Mouse (Mus musculus): ENCODE data around the gene Prr5l. TPM values are rescaled to one million over a fixed set of nuclear protein-coding genes. Genes with fewer than 3 reads are reported as not detected.

Prr5l gene
- polyA plus RNA-seq, 1 experiment from 2014 or later, result 15.5 TPM

DNA sequence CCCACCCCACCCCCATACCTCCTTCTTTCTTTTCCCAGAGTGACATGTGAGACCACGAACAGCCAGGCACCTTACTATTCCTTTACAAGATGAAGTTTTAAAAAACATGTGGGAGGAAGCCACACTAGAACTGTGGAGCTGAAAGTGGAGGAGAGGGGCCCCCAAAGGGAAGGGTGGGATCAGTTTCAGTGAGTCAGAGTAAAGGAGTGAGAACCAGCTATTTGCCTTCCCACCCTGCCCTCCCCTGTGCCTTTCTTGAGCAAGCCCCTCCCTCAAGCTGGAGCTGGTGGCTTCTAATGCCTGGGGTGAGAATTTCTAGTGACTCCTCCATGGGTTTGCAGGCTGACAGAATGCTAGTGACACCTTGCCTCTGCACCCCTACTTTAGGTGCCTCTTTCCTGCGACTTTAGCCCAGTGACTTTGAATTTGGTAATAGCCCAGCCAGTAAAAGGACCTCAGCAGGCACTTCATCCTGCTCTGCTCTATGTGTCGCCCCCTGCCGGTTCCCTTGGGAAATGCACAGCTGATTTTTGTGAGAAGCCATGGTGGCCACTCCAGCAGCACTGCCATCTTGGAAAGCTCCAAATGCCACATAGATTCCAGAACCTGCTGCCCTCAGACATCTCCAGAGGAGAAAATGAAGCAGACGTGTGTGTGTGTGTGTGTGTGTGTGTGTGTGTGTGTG is 67.4 kb downstream of the Prr5l start:
- no peaks in the 10 kb centered on the region for H3K9me3 ChIP-seq
- ATAC-seq (ENCODE audit: low FRiP score, low read depth), result no peak
- H3K36me3 ChIP-seq, result no peaks in the 10 kb centered on the region
- H3K4me3 ChIP-seq, result no peak overlapping the region
- H3K27ac ChIP-seq (replicated peaks), result no peak overlapping the region
- no peaks in the 10 kb centered on the region for H3K4me1 ChIP-seq
- no peak overlapping the region for H3K4me2 ChIP-seq (replicated peaks)
- no peak overlapping the region for H3K9ac ChIP-seq (replicated peaks)
- H3K27me3 ChIP-seq, result no peaks in the 10 kb centered on the region; the same call in 1 of the 2 replicates
- 41% methylated on average over 5 of the region's 5 CpGs for WGBS

DNA sequence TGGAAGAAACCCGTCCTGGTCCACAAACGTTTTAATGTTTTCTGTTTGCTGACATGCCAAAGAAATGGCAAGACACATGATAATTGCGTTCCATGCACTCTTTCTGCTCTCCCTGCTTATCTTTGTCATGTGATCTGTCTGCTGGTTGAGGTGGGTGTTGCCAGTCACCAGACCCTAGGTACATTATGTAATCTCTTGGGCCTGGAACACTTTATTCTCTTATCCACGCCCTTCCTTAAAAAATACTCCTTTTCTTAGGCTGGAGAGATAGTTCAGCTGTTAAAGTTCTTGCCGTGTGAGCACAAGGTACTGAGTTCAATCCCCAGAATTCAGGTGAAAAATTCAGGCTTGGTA is 68.6 kb downstream of the Prr5l start:
- WGBS, result 81% methylated on average over 5 of the region's 5 CpGs
- Histone ChIP-seq H3K27me3 (no peaks in the 10 kb centered on the region), H3K9ac (replicated peaks) (no peak overlapping the region), H3K4me1 (no peaks in the 10 kb centered on the region), H3K36me3 (no peaks in the 10 kb centered on the region), H3K9me3 (no peaks in the 10 kb centered on the region), H3K27ac (replicated peaks) (no peak overlapping the region), H3K4me2 (replicated peaks) (no peak overlapping the region), H3K4me3 (no peak overlapping the region)
- no peak for ATAC-seq (ENCODE audit: low FRiP score, low read depth)

DNA sequence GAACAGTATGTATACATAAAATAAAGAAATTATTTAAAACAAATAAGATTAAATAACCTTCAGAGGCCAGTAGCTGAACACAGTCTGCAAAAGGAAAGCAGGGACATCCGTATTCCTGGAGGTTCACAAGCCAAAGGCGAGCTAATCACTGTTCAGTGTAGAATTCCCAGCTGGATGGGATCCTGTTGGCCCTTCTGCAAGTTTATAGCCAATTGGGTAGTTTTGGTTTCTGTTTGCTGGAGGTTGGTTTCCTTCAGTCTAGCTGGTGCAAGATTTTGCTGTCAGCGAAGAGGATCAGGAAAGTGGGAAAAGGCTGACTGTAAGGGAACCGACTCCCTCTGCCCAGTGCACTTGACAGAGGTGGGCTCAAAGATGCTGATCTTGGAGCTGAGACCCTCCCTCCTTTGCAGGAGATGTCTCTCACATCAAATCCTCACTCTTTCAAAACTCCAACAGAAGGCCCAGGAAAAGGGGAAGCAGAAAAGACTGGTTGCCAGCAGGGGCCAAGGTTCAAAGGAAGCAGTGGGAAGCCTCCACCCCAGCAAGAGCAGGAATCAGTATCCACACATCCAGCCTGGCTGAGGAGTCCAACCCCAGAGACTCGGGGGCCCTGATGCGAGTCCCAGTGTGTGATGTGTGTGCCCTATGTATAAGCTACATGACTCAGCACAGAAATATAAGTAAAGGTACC is 69.1 kb downstream of the Prr5l start:
- no peaks in the 10 kb centered on the region for H3K4me1 ChIP-seq
- no peak overlapping the region for H3K4me2 ChIP-seq (replicated peaks)
- no peaks in the 10 kb centered on the region for H3K9me3 ChIP-seq
- 70% methylated on average over 6 of the region's 6 CpGs for WGBS
- H3K36me3 ChIP-seq, result no peaks in the 10 kb centered on the region
- no peak overlapping the region for H3K4me3 ChIP-seq
- no peaks in the 10 kb centered on the region for H3K27me3 ChIP-seq
- no peak for ATAC-seq (ENCODE audit: low FRiP score, low read depth)
- H3K9ac ChIP-seq (replicated peaks), result no peak overlapping the region
- H3K27ac ChIP-seq (replicated peaks), result no peak overlapping the region

DNA sequence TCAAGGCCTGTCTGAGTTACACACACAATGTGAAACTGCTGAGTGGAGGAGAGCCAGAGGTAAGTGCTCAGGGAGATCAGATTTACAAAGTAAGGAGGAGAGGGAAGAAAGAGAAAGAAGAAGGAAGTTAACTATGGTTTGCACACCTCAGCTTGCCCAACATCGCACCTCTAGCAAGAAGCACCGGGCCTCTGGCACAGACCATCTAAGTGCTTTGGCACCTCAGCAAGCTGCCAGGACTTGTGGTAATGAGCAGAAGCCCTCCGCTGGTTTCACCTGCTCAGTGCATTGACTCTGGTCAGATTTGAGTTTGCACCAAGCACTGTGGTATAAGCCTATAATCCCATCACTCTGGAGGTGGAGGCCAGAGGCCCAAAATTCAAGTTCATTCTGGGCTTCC is 70.9 kb downstream of the Prr5l start:
- Histone ChIP-seq H3K4me2 (replicated peaks) (no peak overlapping the region), H3K4me3 (no peak overlapping the region), H3K36me3 (no peaks in the 10 kb centered on the region), H3K27ac (replicated peaks) (no peak overlapping the region), H3K9ac (replicated peaks) (no peak overlapping the region), H3K4me1 (no peaks in the 10 kb centered on the region), H3K27me3 (no peaks in the 10 kb centered on the region), H3K9me3 (no peaks in the 10 kb centered on the region)
- WGBS, result 89% methylated on average over 3 of the region's 3 CpGs
- ATAC-seq (ENCODE audit: low FRiP score, low read depth), result no peak

DNA sequence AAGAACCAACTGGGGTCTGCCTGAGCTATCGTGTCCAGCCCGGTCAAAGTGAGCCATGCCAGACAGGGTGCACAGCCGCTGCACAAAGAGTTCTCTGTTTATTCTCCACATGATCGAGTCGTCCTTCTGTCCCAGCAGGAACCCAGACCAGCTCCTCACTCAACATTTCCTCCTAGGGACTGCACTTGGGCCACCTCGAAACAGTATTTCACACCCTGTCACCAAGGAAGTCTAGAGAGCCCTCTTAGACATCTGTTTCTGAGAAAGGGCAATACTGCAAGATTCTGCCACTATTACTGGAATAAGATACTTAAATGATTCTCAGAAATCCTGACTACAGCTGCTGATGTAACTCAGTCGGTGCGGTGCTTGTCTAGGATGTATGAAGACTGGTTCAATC is 72.1 kb downstream of the Prr5l start:
- ATAC-seq (ENCODE audit: low FRiP score, low read depth), result no peak
- Histone ChIP-seq H3K4me2 (replicated peaks) (no peak overlapping the region), H3K4me1 (no peaks in the 10 kb centered on the region), H3K9ac (replicated peaks) (no peak overlapping the region), H3K9me3 (no peaks in the 10 kb centered on the region), H3K27me3 (no peaks in the 10 kb centered on the region), H3K27ac (replicated peaks) (no peak overlapping the region), H3K36me3 (no peaks in the 10 kb centered on the region), H3K4me3 (no peak overlapping the region)
- 75% methylated on average over 8 of the region's 8 CpGs for WGBS

DNA sequence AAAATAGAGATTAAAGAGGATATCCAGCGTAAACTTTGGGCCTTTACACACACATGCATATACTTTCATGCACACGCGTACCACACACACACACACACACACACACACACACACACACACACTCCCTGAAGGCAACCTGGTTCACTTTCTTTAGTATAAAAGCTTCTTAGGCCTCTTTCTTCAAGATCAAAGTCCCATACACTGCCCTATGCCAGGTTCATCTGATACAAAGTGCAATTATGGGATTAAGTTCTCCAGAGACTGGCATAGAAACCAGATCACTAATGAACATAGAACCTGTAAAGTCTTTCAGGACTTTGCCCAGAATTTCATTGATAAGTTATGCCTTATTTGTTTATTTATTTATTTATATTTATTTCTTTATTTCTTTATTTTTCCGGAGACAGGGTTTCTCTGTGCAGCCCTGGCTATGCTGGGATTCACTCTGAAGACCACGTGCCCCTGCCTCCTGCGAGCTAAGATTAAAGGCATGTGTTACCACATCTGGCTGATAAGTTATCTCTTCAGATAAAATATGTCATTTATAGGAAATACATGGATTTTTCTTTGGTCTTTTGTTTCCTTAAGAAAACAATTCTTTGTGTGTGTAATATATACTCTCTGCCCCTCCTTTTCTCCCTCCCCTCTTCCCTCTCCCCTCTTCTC is 73.1 kb downstream of the Prr5l start:
- H3K9ac ChIP-seq (replicated peaks), result no peak overlapping the region
- 90% methylated on average over 6 of the region's 6 CpGs for WGBS
- no peak overlapping the region for H3K4me3 ChIP-seq
- no peak for ATAC-seq (ENCODE audit: low FRiP score, low read depth)
- H3K27me3 ChIP-seq, result no peaks in the 10 kb centered on the region
- no peaks in the 10 kb centered on the region for H3K4me1 ChIP-seq
- no peak overlapping the region for H3K27ac ChIP-seq (replicated peaks)
- no peak overlapping the region for H3K4me2 ChIP-seq (replicated peaks)
- H3K9me3 ChIP-seq, result no peaks in the 10 kb centered on the region
- no peaks in the 10 kb centered on the region for H3K36me3 ChIP-seq

DNA sequence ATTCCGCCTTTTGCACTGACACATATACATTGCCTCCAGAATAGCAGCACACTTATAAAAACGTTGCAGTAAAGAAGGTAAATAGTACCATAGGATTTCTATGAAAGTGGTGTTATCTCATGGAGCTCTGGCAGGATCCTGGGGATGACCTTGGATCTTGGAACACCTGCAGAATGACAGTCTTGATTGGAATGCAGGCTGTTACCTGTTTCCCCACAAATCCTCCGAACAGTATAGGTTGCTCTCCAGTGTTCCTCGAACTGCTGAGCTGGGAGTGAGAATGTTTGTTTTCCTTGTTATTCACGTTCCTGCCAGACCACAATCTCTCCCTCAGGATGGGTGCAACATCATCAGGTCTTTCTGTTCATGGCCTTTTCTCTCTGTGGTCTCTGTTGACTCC is 75.1 kb downstream of the Prr5l start:
- Histone ChIP-seq H3K4me3 (no peak overlapping the region), H3K4me1 (no peaks in the 10 kb centered on the region), H3K36me3 (no peaks in the 10 kb centered on the region), H3K27me3 (no peaks in the 10 kb centered on the region), H3K9me3 (no peaks in the 10 kb centered on the region), H3K27ac (replicated peaks) (no peak overlapping the region), H3K4me2 (replicated peaks) (no peak overlapping the region), H3K9ac (replicated peaks) (no peak overlapping the region)
- WGBS, result 81% methylated on average over 5 of the region's 5 CpGs
- ATAC-seq (ENCODE audit: low FRiP score, low read depth), result no peak

DNA sequence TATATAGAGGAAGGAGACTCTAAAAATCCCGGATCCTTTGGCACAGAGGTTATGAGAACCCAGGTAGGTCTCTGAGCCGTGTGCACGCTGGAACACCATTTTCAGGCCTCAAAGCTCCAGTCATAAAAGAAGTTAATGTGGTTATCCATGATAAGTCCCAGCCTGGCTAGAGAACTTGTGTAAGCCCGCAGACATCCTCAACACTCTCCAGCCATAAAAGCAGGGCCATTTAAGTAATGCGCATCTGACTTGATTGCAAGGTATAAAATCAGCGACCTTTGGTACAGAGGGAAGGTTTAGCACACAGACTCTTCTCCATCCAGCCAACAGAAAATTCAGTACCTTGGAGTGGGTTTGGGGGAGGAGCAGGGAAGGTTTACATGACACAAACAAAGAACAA is 80.6 kb downstream of the Prr5l start:
- no peak overlapping the region for H3K27ac ChIP-seq (replicated peaks)
- H3K4me3 ChIP-seq, result no peak overlapping the region
- no peak for ATAC-seq (ENCODE audit: low FRiP score, low read depth)
- H3K4me2 ChIP-seq (replicated peaks), result no peak overlapping the region
- no peak overlapping the region for H3K9ac ChIP-seq (replicated peaks)
- H3K4me1 ChIP-seq, result peaks cover 6% of the 10 kb centered on the region; the same call in 1 of the 2 replicates
- H3K27me3 ChIP-seq, result peaks cover 1% of the 10 kb centered on the region; the same call in 1 of the 2 replicates
- WGBS, result 91% methylated on average over 6 of the region's 6 CpGs
- no peaks in the 10 kb centered on the region for H3K9me3 ChIP-seq
- H3K36me3 ChIP-seq, result no peaks in the 10 kb centered on the region

DNA sequence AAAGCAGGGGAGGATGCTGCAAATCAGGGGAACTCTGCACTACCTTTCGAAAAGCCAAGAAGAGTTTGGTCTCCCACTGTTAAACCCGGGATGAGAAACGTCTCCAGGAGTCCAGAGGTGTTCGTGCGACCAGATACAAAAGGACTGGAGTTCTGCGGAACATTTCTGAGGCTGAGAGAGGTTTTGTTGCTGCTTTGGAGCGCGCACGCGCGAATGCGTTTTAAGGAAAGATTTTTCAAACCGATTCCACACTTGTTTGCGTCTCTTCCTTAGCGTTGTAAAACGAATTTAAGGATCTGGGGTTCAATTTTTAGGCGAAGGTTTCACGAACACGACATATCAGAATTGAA is 85.0 kb downstream of the Prr5l start:
- H3K4me1 ChIP-seq, result peaks cover 19% of the 10 kb centered on the region
- H3K27me3 ChIP-seq, result peaks cover 21% of the 10 kb centered on the region
- no peak for ATAC-seq (ENCODE audit: low FRiP score, low read depth)
- H3K36me3 ChIP-seq, result no peaks in the 10 kb centered on the region
- H3K9me3 ChIP-seq, result no peaks in the 10 kb centered on the region
- peak overlapping the region; percentile 65 for H3K9ac ChIP-seq (replicated peaks)
- peak overlapping the region; percentile 93 for H3K4me2 ChIP-seq (replicated peaks)
- 2% methylated on average over 19 of the region's 19 CpGs for WGBS
- H3K4me3 ChIP-seq, result peak overlapping the region; percentile 56
- H3K27ac ChIP-seq (replicated peaks), result peak overlapping the region; percentile 68

DNA sequence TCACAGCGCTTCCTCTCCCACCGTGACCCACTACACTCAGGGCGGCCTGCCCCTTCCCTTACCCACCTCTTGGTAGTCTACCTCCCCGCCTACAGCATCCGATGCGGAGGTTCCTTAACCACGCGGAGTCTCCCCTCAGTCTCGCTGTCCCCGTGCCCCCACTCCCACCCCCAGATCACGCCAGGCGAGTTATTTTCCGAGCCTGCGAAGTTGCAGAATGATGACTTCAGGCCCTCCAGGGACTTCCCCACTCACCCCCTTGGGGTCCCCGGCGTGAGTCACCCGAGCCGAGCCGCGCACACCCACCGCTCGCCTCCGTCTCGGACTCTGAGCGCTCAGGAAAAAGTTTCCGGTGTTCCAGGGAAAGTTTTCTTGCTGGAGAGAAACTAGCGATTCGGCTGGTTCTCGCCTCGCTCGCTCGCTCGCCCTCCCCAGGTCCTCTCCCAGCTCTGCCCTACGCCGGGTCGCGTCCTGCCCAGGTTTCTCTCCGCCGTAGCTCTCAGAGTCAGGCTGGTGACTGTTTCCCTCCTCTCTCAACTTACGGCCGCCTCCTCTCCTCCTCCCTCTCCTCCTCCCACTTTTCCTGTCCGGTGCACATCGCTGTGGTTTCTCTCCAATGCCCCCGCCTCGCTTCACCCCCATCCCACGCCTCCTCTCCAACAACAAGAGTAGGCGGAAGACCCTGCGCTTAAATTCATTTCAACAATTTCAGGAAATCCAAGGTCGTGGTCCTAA is 85.5 kb downstream of the Prr5l start:
- peak overlapping the region; percentile 93 for H3K4me2 ChIP-seq (replicated peaks)
- H3K9me3 ChIP-seq, result no peaks in the 10 kb centered on the region
- H3K27me3 ChIP-seq, result peaks cover 21% of the 10 kb centered on the region
- under 1% methylated on average over 49 of the region's 49 CpGs for WGBS
- peak; percentile 66 for ATAC-seq (ENCODE audit: low FRiP score, low read depth)
- peak overlapping the region; percentile 68 for H3K27ac ChIP-seq (replicated peaks)
- H3K4me1 ChIP-seq, result peaks cover 23% of the 10 kb centered on the region
- peak overlapping the region; percentile 65 for H3K9ac ChIP-seq (replicated peaks)
- H3K36me3 ChIP-seq, result no peaks in the 10 kb centered on the region
- peak overlapping the region; percentile 56 for H3K4me3 ChIP-seq

DNA sequence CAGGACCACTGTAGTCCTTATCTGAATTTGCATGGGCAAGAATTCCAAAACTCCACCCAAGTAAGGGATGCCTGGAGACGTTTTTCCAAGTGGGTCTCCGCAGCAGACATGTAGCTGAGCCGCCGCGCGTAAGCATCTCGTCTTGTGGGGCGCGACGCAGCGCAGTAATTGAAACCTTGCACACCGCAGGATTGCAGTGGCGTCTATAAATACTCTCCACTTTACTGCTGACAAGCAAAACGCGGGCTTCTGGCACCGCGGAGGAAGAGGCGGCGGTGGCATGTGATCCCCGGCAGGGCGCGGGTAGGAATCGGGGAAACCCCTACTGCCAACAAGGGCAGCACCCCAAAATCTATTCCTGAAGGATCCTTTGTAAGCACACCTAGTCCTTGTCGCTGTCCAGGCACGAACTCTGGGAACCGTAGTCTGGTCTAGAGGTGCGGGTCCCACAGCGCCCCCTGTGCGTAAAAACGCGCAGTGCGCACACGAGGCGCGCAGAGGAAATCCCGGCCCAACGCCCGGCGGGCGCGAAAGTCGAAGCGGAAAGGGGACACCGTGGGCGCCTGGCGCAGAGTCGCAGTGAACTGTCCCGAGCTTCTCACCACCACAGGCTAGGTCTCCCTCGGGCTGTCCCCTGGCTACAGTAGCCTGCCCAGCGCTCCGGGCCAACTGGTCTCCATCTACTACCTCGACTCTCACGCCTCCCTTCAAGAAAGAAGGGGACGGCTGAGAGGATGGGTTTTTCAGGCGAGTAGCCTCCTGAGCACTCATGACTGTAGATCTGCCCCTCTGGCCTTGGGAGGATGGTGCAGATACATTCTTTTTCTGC is 86.3 kb downstream of the Prr5l start:
- Histone ChIP-seq H3K4me1 (peaks cover 26% of the 10 kb centered on the region), H3K9me3 (no peaks in the 10 kb centered on the region), H3K9ac (replicated peaks) (peak overlapping the region; percentile 65), H3K27ac (replicated peaks) (peak overlapping the region; percentile 68; the same call in 1 of the 2 replicates), H3K4me3 (peak overlapping the region; percentile 56), H3K36me3 (no peaks in the 10 kb centered on the region), H3K27me3 (peaks cover 21% of the 10 kb centered on the region), H3K4me2 (replicated peaks) (peak overlapping the region; percentile 93)
- 2% methylated on average over 55 of the region's 55 CpGs for WGBS
- peak; percentile 68 for ATAC-seq (ENCODE audit: low FRiP score, low read depth)

Measured in midbrain, embryonic 12.5 days (tissue).